Mouse (Mus musculus) E14TG2a.4 (cell line): ENCODE results near the gene Sys1.

ENCODE experiments used
- H3K27me3 ChIP-seq: 2 replicates; pipeline ENCODE4 v1.6.1; 2014; ENCODE audit warnings: low read length, control low read depth; ENCODE audit not compliant: insufficient read depth
- H3K36me3 ChIP-seq: 2 replicates; pipeline ENCODE4 v1.6.1; 2014; ENCODE audit warnings: low read length, control low read depth; ENCODE audit not compliant: insufficient read depth
- H3K4me1 ChIP-seq: replicated peaks from 2 replicates; pipeline ENCODE4 v1.6.1; 2014; ENCODE audit warnings: low read depth, low read length, control low read depth
- H3K4me3 ChIP-seq: replicated peaks from 2 replicates; pipeline ENCODE4 v1.5.1; 2014; ENCODE audit warnings: mild to moderate bottlenecking, low read length
- H3K9me3 ChIP-seq: 2 replicates; pipeline ENCODE4 v1.6.1; 2014; ENCODE audit warnings: low read length, control low read depth
- CTCF ChIP-seq: conservative IDR thresholded peaks from 2 replicates; pipeline ENCODE4 v1.5.1; 2014; ENCODE audit warnings: low read length
- NANOG ChIP-seq: IDR thresholded peaks from 2 replicates; pipeline ENCODE4 v1.6.1; 2014; ENCODE audit warnings: borderline replicate concordance, low read length, mixed read lengths
- POU5F1 ChIP-seq: IDR thresholded peaks from 2 replicates; pipeline ENCODE4 v1.6.1; 2014; ENCODE audit warnings: low read length, borderline replicate concordance

Sys1 gene

GRCm38 (mm10) chr2:164436961-164437360 lies 19.8 kb upstream of the Sys1 start:
- Histone ChIP-seq H3K4me3 (peak overlapping the region; percentile 27), H3K4me1 (peaks cover 95% of the 10 kb centered on the region), H3K36me3 (peaks cover 5% of the 10 kb centered on the region; the same call in 1 of the 2 replicates), H3K27me3 (peaks cover 90% of the 10 kb centered on the region), H3K9me3 (no peaks in the 10 kb centered on the region)
- no peak for TF ChIP-seq CTCF
- no peak for TF ChIP-seq NANOG
- no peak for TF ChIP-seq POU5F1

- Histone ChIP-seq H3K27me3 (peaks cover 90% of the 10 kb centered on the region), H3K9me3 (no peaks in the 10 kb centered on the region), H3K4me1 (peaks cover 95% of the 10 kb centered on the region), H3K36me3 (peaks cover 5% of the 10 kb centered on the region; the same call in 1 of the 2 replicates), H3K4me3 (no peak overlapping the region)
- no peak for TF ChIP-seq NANOG
- TF ChIP-seq POU5F1 = no peak
- TF ChIP-seq CTCF = no peak
Observed at GRCm38 (mm10) chr2:164437710-164438109, 19.1 kb upstream of the Sys1 start.

- no peaks in the 10 kb centered on the region for H3K9me3 ChIP-seq
- TF ChIP-seq CTCF = no peak
- no peak for TF ChIP-seq NANOG
- TF ChIP-seq POU5F1 = no peak
- peaks cover 92% of the 10 kb centered on the region for H3K4me1 ChIP-seq
- H3K4me3 ChIP-seq = no peak overlapping the region
- peaks cover 5% of the 10 kb centered on the region; the same call in 1 of the 2 replicates for H3K36me3 ChIP-seq
- peaks cover 86% of the 10 kb centered on the region for H3K27me3 ChIP-seq
Observed at GRCm38 (mm10) chr2:164438257-164438656, 18.5 kb upstream of the Sys1 start.

GRCm38 (mm10) chr2:164439001-164439421 lies 17.8 kb upstream of the Sys1 start:
- Histone ChIP-seq H3K36me3 (peaks cover 5% of the 10 kb centered on the region; the same call in 1 of the 2 replicates), H3K9me3 (no peaks in the 10 kb centered on the region), H3K27me3 (peaks cover 83% of the 10 kb centered on the region), H3K4me3 (no peak overlapping the region), H3K4me1 (peaks cover 92% of the 10 kb centered on the region)
- TF ChIP-seq NANOG (no peak), POU5F1 (no peak), CTCF (no peak)

- Histone ChIP-seq H3K27me3 (peaks cover 75% of the 10 kb centered on the region), H3K4me1 (peaks cover 92% of the 10 kb centered on the region), H3K4me3 (no peak overlapping the region), H3K36me3 (peaks cover 5% of the 10 kb centered on the region; the same call in 1 of the 2 replicates), H3K9me3 (no peaks in the 10 kb centered on the region)
- TF ChIP-seq NANOG (no peak), CTCF (no peak), POU5F1 (no peak)
Observed at GRCm38 (mm10) chr2:164440314-164440713, 16.4 kb upstream of the Sys1 start.

- peaks cover 88% of the 10 kb centered on the region for H3K4me1 ChIP-seq
- H3K27me3 ChIP-seq = peaks cover 67% of the 10 kb centered on the region
- H3K9me3 ChIP-seq = no peaks in the 10 kb centered on the region
- TF ChIP-seq NANOG (no peak), CTCF (no peak), POU5F1 (no peak)
- H3K4me3 ChIP-seq = peak overlapping the region; percentile 92
- peaks cover 5% of the 10 kb centered on the region; the same call in 1 of the 2 replicates for H3K36me3 ChIP-seq
Observed at GRCm38 (mm10) chr2:164441155-164441554, 15.6 kb upstream of the Sys1 start.

GRCm38 (mm10) chr2:164441731-164442130 lies 15.0 kb upstream of the Sys1 start:
- Histone ChIP-seq H3K4me3 (peak overlapping the region; percentile 92), H3K36me3 (peaks cover 5% of the 10 kb centered on the region; the same call in 1 of the 2 replicates), H3K9me3 (no peaks in the 10 kb centered on the region), H3K27me3 (peaks cover 62% of the 10 kb centered on the region), H3K4me1 (peaks cover 82% of the 10 kb centered on the region)
- TF ChIP-seq CTCF = no peak
- TF ChIP-seq NANOG = no peak
- no peak for TF ChIP-seq POU5F1

- Histone ChIP-seq H3K36me3 (peaks cover 5% of the 10 kb centered on the region; the same call in 1 of the 2 replicates), H3K4me3 (peak overlapping the region; percentile 92), H3K9me3 (no peaks in the 10 kb centered on the region), H3K27me3 (peaks cover 56% of the 10 kb centered on the region), H3K4me1 (peaks cover 75% of the 10 kb centered on the region)
- TF ChIP-seq POU5F1 = no peak
- TF ChIP-seq CTCF = no peak
- no peak for TF ChIP-seq NANOG
Observed at GRCm38 (mm10) chr2:164442315-164443050, 14.3 kb upstream of the Sys1 start.

- TF ChIP-seq NANOG (no peak), POU5F1 (no peak), CTCF (no peak)
- Histone ChIP-seq H3K4me1 (peaks cover 71% of the 10 kb centered on the region), H3K9me3 (no peaks in the 10 kb centered on the region), H3K36me3 (peaks cover 5% of the 10 kb centered on the region; the same call in 1 of the 2 replicates), H3K27me3 (peaks cover 53% of the 10 kb centered on the region), H3K4me3 (peak overlapping the region; percentile 92)
Observed at GRCm38 (mm10) chr2:164443051-164443437, 13.7 kb upstream of the Sys1 start.
